Mouse (Mus musculus): ENCODE measurements around the gene Pon3. TPM values are rescaled to one million over a fixed set of nuclear protein-coding genes. Genes with fewer than 3 reads are reported as not detected.

The Pon3 gene
- total RNA-seq, 2 experiments from 2014 or later = 1.1 to 4.5 TPM

DNA sequence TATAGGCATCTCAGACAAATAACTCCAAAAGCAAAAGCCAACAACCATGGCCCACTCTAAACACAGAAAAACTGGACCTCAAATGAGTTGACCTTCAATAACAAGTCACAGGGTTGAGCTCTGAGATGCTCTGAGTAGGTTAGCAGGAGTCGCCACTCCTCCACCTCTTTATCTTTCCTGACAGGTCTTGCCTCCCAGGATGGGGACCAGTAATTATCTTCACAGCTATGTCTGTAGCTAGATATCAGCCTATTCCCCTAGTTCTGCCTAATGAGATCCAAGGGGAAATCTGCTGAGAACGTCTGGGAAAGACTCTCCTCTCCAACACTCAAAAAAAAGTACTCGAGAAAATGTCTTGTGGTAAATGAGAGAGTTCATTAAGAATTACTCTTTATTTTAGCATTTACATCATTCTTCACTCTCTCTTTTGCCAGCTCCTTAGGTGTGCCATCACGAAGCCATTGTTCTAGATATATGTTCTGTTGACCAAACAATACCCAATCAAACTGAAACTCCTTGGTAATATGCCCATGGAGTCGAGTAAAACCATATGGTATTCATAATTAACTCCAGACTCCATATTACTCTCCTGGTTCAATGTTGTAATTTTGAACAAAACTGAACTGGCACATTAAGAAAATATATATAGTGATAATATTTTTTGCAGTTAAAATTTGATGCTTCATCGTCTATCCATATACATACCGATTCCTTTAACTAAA, 69.7 kb downstream of the Pon3 start:
- no peak for DNase-seq (ENCODE audit: low spot score in 2 of 2)

DNA sequence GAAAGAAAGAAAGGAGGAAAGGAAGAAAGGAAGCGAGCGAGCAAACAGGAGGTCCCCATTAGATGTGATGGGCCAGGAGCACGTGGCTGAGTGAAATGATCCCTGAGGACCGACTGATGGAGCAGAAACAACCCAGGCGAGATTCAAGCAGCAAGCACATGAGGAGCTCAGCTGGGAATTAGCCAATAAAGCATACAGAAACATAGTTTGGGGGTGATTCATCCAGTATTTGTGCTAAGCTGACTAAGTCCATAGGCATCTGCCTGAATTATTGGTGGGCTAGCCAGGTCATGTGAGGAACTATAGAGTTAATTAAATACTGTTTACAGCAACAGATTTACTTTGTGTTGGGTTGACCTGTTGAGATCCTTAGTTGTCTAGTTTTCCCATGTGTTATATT, 75.4 kb downstream of the Pon3 start:
- no peak for DNase-seq (ENCODE audit: low spot score in 2 of 2)

DNA sequence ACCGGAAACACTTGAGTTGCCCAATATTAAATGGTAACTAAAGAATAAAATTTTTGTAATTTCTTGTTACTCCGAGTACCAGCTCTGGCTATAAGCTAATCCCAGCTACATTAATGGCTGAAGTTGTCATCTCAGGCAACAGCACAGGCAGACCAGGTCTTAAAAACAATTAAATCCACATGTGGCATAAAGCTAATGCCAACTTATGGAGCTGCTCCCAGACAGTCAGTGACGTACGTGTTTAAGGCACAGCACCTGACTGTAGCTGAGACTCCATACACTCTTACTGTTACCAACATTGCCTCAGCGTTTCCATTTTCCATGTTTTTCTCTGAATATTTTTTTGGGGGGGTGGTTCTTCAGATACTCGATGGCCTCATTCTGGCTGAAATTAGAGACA, 76.9 kb downstream of the Pon3 start:
- no peak for DNase-seq (ENCODE audit: low spot score in 2 of 2)

DNA sequence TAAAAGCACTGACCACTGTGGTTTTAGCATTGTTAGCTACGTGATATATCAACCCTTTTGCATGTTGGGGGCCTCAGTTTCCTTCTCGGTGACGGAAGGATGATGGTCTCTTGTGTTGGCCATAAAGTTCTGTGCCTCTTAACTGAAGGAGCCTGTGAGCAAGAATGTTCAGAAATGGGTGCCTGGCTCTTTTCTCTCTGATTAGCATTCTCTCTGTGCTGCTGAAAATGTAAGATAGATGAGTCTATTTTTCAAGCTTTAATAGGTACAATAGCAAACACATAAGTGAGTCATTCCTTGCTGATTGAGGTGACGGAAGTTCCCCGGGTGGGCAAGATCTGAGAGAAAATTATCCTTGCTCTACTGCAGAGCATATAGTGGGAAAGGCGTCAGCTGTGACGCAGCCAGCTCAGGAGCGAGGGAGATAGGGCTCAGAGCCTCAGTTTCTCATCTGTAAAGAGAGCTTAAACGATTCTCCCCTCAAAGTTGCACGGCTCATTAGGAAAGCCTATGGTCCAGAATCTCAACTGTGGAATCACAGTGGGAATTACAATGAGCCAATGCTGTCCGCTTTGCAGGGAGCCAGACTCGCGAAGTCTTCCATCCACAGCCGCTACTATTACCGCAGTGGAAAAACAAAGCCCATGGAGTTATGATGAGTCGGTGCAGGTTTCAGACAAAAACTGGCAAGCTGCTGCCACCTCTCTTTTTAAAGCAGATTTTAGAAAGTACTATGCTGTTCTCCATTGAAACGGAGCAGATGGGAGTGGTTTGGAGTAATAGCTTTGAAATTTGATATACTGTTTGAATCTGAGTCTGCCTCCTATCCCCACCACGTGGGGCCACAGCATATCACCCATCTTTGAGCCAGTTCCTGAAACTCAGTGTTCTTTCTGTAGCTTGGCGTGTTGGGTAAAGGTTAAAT, 77.9 kb downstream of the Pon3 start:
- peak; percentile 9 to 36 for DNase-seq (ENCODE audit: low spot score in 2 of 2)

DNA sequence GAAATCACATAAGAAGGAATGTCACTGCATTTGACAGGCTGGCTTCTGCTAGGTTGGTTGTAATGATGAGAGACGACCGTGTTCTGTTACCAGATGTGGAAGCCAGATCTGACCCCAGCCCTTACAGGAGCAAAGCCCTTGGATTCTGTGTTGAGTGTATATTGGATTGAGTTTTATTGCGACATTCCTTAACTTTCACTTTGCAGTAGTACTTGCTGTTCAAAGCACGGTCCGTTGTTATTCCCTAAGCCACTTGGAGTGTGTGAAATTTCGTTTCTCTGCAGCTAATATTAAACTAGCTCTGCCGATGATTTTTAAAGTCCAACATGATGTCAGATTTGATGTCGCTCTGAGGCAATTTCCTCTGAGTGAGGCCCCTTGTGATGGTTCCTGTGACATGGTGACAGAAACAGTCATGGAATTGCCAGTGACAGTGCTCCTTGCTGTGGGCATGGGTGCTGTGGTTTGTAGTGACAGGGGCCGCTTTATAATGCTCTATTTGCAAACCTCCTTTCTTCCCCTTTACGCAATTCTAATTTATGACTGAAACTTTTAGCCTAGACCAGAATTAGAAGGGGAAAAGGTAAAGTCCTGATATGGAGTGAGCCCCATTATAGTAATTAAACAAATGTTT, 81.8 kb downstream of the Pon3 start:
- no peak for DNase-seq (ENCODE audit: low spot score in 2 of 2)

GRCm38 (mm10) chr6:5172571-5172970, 83.5 kb downstream of the Pon3 start:
- DNase-seq (ENCODE audit: low spot score in 2 of 2) = no peak

DNA sequence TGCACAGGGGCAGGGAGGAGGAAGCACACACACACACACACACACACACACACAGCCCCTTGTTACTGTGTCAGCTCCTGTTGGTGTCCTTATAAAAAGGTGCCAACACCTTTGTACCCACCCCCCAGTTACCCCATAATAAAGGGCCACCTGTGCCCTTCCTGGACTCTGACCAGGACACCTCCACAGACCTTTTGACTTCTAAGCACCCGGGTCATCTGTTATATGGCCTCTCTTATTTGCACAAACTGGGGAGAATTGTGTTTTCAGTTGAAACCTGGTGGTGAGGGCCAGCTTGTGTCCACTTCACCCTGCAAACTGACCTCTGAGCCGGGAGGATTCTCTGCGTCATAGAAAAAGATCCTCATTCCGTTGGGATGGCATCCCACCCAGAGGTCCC, 84.7 kb downstream of the Pon3 start:
- DNase-seq (ENCODE audit: low spot score in 2 of 2) = no peak

Other genes starting within 250 kb of the Pon3 start
- gene Pon1, start 62.3 kb downstream of the Pon3 start, total RNA-seq (2021) = under 1 TPM in 1 of 2 experiments, not detected in 1; 0.21 TPM
- 10 to 100 TPM; 25.0 to 25.4 TPM for gene Pon2, start 42.2 kb upstream of the Pon3 start, total RNA-seq (2021)
- gene Asb4, start 127.1 kb upstream of the Pon3 start, total RNA-seq (2021) = under 1 TPM; 0.41 to 0.86 TPM
- 10 to 100 TPM; 11.3 to 16.3 TPM for gene Pdk4, start 240.0 kb upstream of the Pon3 start, total RNA-seq (2021)